Mouse (Mus musculus) olfactory bulb, adult 2 months (tissue): ENCODE measurements around the gene Armc7.

Experiments used
- CTCF ChIP-seq: fragments of 200-500 bp; IDR thresholded peaks from 2 replicates; pipeline ENCODE4 v1.5.1; 2012; ENCODE audit warnings: low read depth, mild to moderate bottlenecking, low read length, moderate library complexity; ENCODE audit not compliant: insufficient read depth
- POLR2A ChIP-seq: fragments of 200-500 bp; IDR thresholded peaks from 2 replicates; pipeline ENCODE4 v1.6.1; 2012; ENCODE audit warnings: mild to moderate bottlenecking, low read depth, low read length, moderate library complexity; ENCODE audit not compliant: insufficient read depth

- no peak for TF ChIP-seq CTCF
- no peak for TF ChIP-seq POLR2A
These were observed 8.3 kb downstream of the Armc7 start for GRCm38 (mm10) chr11:115483726-115484125.
